Mouse (Mus musculus): ENCODE measurements around the gene Krt7.

Gene Krt7

GRCm38 (mm10) chr15:101410775-101411174 lies at the start of gene Krt7:
Gene Krt7 (plus strand): TSS chr15:101411043.
- DNase-seq (ENCODE audit: low spot score in 2 of 2) = no peak

GRCm38 (mm10) chr15:101362393-101363010 lies 48.3 kb upstream of the Krt7 start:
- DNase-seq (ENCODE audit: low spot score in 2 of 2) = no peak

DNA sequence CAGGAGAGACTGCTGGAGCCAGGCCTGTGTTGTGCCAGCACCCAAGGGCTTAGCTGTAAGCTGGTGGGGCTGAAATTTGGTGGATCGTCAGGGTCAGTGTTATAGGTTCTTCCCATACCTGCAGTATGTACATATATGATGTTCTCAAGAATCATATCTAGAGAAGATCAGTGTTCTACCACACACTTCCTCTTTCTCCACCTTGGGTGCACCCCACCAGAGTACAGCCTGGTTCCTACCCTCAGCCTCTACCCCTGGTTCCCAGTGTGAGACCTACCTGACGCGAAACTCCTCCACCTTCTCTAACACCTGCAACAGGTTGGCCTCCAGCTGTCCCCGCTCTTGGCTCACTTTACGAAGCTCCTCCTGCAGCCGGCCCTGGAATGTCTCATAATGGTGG lies 46.9 kb upstream of the Krt7 start:
- no peak for DNase-seq (ENCODE audit: low spot score in 2 of 2)

GRCm38 (mm10) chr15:101364425-101364824 lies 46.4 kb upstream of the Krt7 start:
- DNase-seq (ENCODE audit: low spot score in 2 of 2) = no peak

- DNase-seq (ENCODE audit: low spot score in 2 of 2) = no peak
Measured at GRCm38 (mm10) chr15:101364891-101365671, 45.8 kb upstream of the Krt7 start.

DNA sequence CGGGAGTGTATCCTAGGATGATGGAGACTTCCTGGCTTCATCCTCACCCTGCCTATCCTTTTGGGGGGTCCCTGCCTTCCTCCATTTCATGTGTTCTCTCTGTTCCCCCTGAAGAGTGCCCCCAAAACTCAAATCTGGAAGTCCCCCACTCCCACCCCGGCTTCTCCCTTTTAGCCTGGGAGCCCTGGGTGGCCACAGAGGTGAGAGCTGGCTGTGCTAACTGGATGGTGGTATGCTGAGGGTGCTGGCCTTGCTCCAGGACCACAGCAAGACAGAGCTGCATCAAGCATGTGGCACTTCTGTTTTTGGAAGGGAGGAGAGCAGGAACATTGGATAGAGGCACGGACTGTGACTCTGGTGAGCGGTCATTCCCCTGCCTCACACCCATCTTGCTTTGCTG lies 45.1 kb upstream of the Krt7 start:
- no peak for DNase-seq (ENCODE audit: low spot score in 2 of 2)

DNA sequence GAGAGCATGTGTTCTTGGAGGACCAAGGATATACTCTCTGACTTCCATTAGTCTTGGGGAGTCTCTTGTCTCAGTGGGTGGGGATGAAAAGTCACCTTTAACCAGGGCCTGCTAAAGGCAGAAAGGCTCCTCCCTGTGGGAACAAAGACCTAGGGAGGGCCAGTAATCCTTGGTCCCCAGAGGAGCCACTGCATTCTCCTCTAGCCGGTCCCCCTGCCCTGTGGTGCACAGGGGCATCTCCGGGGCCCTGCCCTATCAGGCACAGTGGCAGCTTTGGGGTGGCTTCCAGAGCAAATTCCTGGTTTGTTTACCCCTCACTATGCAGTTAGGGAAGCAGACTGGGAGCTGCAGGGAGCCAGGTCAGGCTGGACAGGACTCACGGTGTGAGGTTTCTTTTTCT lies 44.4 kb upstream of the Krt7 start:
- DNase-seq (ENCODE audit: low spot score in 2 of 2) = no peak

DNA sequence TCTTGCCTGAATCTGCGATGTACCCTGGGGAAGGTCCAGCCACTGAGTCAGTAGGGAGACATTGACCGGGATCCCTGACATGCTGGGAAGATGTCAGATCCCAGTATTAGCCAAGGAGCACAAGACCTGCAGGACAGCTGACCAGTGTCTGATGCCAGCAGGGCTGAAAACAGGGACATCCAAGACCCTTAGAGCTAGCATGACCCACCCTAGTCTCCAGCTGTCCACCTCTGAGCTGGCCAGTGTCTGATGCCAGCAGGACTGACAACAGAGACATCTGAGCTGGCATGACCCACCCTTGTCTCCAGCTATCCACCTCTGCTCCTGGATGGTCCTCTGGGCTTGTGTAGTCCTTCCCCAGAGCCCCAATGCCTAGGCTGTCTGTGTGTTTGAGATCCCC lies 43.9 kb upstream of the Krt7 start:
- DNase-seq (ENCODE audit: low spot score in 2 of 2) = no peak

GRCm38 (mm10) chr15:101367497-101367896 lies 43.3 kb upstream of the Krt7 start:
- no peak for DNase-seq (ENCODE audit: low spot score in 2 of 2)

GRCm38 (mm10) chr15:101368015-101368414 lies 42.8 kb upstream of the Krt7 start:
- no peak for DNase-seq (ENCODE audit: low spot score in 2 of 2)

GRCm38 (mm10) chr15:101368502-101369381 lies 42.1 kb upstream of the Krt7 start:
- DNase-seq (ENCODE audit: low spot score in 2 of 2) = no peak

- no peak for DNase-seq (ENCODE audit: low spot score in 2 of 2)
Measured at GRCm38 (mm10) chr15:101369382-101370100, 41.3 kb upstream of the Krt7 start.

- DNase-seq (ENCODE audit: low spot score in 2 of 2) = no peak
Measured at GRCm38 (mm10) chr15:101370101-101370911, 40.5 kb upstream of the Krt7 start, which contains the start of gene Krt80. Gene Krt80 (minus strand): TSS chr15:101370162.

DNA sequence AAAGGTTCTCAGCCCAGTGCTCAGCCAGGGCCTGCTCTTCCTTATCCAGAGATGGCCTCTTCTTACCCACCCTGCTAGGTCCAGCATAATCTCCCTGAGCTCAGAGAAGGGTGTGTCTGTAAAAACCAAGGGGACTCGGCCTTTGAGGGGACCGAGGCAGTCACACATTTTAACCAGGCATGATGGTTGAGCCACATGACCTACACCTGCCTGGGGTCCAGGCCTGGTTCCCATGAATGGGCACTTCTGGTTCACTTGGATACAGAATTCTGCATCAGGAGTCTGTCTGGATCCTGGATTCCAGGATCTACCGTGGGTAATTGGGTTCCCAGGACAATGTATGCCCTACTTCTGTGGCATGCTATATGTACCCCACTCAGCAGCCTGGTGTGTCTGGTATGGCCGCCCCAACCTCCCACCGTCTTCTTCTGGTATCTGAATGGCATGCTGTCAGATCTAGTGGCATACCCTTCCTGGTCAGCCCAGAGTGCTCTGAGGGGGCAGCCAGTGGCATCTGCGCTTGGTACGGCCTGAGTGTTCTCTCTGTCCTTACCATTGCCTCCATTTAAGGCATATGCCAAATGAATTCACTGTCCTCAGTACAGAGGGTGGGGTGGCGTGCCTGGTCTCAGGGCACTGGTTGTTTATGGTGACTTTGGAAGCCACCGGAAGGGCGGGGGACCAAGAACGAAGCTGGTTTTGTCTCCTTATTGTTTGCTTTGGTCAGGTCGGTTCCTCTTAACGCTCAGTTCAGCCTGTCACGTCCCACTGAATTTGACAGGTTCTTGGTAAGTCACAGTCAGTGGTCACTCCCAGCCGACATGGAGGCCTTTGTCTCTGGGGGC lies 39.5 kb upstream of the Krt7 start:
- DNase-seq (ENCODE audit: low spot score in 2 of 2) = no peak

DNA sequence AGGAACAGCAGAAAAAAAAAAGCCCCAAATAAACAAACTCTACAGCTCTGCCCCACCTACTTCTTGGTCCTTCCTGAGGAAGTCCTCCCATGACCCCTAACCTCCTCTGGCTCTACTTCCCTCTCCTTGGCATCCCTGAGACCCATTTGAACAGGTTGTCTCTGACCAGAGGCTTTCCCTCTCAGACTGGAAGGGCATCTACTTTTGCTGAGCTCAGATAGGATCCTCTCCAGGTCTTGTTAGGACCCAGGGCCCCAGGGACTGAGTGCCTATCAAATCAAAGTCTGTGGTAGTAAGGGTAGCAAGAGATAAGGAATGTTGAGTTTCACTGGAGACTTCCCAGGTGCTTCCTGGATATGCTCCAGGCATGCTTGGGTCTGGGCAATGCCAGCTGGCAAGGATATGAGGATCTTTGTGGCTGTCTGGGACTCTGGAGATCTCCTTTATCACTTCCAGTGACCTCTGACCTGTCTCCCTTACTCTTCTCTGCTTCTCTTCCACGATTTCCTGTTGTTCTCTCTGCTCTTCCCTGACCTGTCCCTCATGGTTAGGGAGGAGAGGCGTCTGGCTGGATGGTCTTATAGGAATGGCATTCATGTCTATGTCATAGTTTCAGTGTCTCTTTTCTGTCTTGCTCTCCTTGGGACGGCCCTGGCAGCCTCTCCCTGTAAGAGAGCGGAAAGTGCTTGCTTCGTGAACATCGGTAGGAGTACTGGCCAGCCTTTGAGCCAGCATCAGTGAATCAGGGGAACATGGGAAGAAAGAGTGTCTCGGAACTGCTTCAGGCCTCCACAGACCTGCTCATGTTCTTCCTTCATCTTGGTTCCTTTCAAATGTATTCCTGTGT lies 38.5 kb upstream of the Krt7 start:
- DNase-seq (ENCODE audit: low spot score in 2 of 2) = no peak

GRCm38 (mm10) chr15:101373286-101373898 lies 37.5 kb upstream of the Krt7 start:
- peak in 1 of 2 experiments; percentile 42 for DNase-seq (ENCODE audit: low spot score in 2 of 2)

DNA sequence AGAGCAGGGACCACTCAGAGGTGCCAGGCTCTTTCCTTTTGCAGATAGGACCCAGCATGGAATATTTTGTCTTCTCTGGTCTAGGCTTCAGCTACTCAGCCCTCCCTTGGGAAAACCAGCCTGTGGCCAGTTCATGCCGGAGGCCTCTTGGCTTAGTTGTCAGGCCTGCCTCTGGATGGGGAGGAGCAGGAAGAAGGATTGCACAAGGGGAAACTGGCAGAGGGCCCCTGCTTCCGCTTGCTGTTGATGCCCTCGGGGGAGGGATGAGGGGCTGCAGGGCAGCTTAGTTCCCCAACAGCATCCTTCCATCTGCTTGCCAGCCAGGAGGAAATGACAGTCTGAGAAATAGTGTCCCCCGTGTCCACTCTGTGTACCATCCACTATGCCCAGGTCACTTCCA lies 36.0 kb upstream of the Krt7 start:
- no peak for DNase-seq (ENCODE audit: low spot score in 2 of 2)

DNA sequence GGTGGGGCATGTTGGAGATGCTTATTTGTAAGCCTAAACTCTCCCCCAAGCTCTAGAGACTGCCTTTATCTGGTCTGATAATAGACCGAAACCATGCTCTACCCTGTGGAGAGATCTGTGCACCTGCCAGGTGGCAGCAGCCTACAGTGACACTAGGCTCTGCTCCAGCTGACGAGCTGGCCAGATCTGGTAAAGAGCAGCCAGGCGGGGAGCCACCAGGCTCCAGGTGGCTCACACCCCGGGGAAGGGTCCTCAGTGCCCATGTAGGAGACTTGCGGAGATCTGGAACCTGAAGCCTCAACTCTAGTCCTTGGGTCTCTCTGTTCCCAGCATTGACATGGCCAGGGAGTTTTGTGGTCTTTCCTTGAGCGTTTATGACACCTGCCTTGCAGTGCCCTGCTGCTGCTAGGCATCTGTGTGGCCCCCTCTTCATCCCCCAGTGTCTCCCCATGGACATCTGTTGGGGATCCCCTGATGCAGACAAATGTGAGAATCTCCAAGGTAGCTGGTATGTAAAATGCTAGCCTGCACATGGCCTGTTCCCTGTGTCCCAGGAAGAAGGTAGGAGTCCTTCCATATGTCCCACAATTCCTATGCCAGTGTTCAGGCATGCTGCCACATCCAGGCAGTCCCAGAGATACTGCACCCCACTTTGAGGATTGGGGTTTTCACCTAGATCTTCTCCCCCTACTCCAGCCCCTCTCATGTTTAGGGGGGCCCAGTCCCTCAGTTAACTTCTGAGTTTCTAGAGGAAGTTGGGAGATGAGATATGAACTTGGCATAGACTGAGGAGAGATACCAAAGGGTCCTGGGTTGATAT lies 34.7 kb upstream of the Krt7 start:
- no peak for DNase-seq (ENCODE audit: low spot score in 2 of 2)

Data from frontal cortex, postnatal 36 days (tissue).